Mouse (Mus musculus) skeletal muscle tissue, postnatal 0 days (tissue): ENCODE measurements around the gene Ntpcr. TPM values are rescaled to one million over a fixed set of nuclear protein-coding genes. Genes with fewer than 3 reads are reported as not detected.

Source experiments
- polyA plus RNA-seq: library from polyadenylated mRNA; unstranded; fragments of >200 nt; fragmentation: Nextera tagmentation; extraction: Ambion mirVana; gene quantifications from 2 replicates; pipeline ENCODE4 v1.2.1, GENCODE M21; 2015

The Ntpcr gene
- 38.8 and 43.9 TPM in 2 replicates for polyA plus RNA-seq

DNA sequence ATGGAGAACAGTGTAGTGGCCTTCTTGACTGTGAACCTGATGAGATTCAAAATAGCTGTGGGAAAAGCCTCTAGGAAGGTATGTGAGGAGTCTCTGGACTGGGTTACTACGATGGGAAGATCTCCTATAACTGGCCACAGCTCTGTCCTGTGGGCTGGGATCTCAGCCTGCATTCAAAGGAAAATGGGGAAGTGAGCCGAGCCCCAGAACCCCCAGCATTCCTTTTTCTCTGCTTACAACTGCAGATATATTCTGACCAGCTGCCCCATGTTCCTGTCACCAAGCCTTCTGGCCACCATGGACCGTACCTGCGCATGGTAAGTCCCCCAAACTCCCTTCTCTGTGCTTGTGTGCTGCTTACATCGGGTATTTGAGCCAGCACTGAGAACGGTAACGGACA lies at the start of gene Ntpcr:
Ntpcr (plus strand) TSS at position 218 of the 400 bp plus-strand sequence.

Other genes with a start within 250 kb of the Ntpcr start
- gene Sipa1l2, start 160.2 kb upstream of the Ntpcr start, polyA plus RNA-seq, result 3.9 and 4.6 TPM in 2 replicates
- gene Map10, start 60.1 kb upstream of the Ntpcr start, polyA plus RNA-seq, result 3.7 and 3.8 TPM in 2 replicates
- 0.63 and 0.76 TPM in 2 replicates for gene Pcnx2, start 168.4 kb downstream of the Ntpcr start, polyA plus RNA-seq
- gene Map3k21, start 180.5 kb downstream of the Ntpcr start, polyA plus RNA-seq, result not detected in 2 replicates